Mouse (Mus musculus): ENCODE results near the gene Zfhx3. TPM values are rescaled to one million over a fixed set of nuclear protein-coding genes. Genes with fewer than 3 reads are reported as not detected.
"Not testable (repeated sequence)": the region's sequence is repeated elsewhere in the genome, so short reads cannot be mapped to it uniquely, and the experiment has no call there.

The Zfhx3 gene
- total RNA-seq (2015; ENCODE audit: low replicate concordance) (0.36 and 1.7 TPM in 2 replicates), total RNA-seq (2017; ENCODE audit: low replicate concordance) (0.23 and 0.26 TPM in 2 replicates)

DNA sequence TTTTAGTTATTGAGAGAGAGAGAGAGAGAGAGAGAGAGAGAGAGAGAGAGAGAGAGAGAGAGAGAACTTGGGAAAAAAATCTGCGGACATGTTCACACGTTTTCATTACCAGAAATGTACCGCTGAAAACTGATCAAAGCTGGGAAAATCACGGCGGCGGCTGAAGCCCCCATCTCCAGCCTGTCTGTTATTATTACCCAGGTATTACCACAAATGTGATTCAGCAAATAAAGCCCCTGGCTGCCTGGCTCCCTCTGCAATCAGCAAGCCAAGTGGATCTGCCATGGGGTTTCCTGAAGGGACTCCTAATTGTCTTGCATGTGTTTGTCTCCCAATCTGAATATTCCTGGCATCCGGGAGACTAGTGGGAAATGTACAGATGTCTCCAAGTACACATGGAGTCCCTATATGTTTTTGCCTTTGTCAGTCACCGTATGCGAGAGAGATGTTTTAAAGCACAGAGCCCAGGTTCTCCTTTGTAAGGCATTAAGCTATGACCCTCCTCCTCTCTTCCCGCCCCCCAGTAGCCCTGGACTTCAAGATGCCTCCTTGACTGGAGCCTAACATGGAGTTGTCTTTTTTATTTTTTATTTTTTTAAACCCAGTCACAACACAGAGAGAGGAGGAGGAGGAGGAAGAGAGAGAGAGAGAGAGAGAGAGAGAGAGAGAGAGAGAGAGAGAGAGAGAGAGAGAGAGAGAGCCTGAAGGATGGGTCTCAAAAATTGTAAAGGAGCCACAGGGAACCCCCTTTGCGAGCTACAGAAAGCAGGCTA is at the start of gene Zfhx3:
Zfhx3 (plus strand) TSS at position 723 of the 773 bp plus-strand sequence.
- ATAC-seq (replicated peaks; ENCODE audit: low FRiP score, poor library complexity, severe bottlenecking): no peak

DNA sequence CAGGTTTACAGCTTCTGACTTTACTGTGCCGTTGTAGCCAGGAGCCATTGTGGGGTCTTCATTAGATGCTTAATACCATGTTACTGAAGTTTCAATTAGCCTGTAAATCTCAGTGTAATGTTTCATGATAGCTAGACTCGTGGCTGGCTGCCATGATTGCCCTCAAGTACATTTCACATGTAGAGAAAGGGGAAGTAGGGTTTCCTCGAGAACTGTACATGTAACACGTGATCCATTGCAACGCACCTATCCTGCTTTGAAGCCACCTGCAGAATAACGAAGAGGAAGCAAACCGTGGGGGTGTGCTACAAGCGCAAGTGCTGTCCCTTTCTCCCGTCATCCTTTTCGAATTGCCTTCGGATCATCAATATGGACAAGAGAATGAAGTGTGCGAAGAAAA is 23.5 kb upstream of the Zfhx3 start:
- no peak for ATAC-seq (replicated peaks; ENCODE audit: low FRiP score, poor library complexity, severe bottlenecking)

DNA sequence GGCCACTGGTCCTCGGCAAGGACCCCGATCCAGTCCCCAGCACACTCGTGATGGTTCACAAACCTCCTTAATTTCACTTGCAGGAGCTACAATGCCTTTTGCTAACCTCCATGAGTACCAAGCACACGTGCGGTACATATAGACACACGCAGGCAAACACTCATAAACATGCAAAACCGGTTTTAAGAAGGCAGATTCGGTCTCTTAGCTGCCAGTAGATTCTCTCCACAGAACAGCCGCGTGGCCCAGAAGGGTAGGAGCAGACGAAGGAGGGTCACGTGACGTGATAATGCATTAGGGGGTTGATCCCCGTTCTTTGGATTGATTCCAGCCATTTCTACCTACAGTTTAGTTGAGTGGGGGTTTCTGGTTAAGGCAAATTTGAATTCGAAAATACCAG is 16.3 kb upstream of the Zfhx3 start:
- no peak for ATAC-seq (replicated peaks; ENCODE audit: low FRiP score, poor library complexity, severe bottlenecking)

DNA sequence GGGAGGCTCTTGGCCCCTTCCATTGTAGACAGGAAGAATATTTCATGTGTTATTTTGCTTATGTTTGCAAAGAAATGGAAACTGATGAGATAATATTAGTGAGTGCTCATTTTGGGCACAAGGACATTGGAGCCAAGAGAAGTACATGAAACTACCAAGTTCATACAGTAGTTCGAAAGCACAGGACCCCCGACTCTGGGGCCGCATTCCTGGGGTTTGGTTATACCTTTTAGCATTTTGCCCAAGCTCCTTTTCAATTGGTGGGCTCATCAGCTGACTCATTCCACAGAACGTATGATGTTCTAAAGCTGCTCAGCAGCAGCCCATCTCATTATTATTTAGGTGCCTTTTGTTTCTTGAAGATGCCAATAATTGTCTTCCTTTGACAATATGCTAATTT is 5.7 kb upstream of the Zfhx3 start:
- ATAC-seq (replicated peaks; ENCODE audit: low FRiP score, poor library complexity, severe bottlenecking): no peak

DNA sequence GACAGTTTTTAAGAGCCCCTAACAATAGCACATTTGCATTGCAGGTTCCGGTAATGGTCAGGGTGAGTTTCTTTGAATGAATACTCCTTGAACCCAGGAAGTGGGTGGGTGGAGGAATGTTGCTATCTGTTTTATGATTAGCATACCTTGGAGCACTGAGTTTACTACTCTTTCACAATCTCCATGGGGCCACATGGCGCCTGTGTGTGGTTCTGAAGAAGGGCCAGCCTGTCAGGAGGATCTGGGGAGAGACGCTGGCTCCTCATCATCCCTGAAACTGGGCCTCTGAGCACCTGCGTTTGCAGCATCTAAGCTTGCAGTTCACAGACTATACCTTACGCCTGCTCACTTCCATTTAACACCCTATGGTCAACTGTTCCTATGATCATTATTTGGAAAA is 4.2 kb upstream of the Zfhx3 start:
- ATAC-seq (replicated peaks; ENCODE audit: low FRiP score, poor library complexity, severe bottlenecking): not testable (repeated sequence)

DNA sequence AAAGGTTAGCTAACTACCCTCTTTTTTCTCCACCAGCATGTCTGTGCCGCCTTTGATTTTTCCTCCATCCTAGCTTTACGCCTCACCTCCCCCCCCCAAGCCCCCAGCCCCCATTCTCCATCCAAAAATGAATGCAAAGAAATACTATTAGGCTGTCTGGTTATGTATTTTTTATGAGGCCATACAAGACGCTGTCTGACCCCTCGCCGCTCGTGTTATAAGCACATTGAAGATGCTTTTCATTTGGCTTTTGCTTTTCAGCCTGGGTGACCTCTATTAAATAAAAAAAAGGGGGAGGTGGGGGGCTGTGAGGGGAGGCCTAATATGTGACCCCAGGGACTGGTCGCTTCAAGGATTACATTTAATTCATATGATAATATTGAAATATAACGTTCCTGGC is 2.3 kb upstream of the Zfhx3 start:
- ATAC-seq (replicated peaks; ENCODE audit: low FRiP score, poor library complexity, severe bottlenecking): no peak

DNA sequence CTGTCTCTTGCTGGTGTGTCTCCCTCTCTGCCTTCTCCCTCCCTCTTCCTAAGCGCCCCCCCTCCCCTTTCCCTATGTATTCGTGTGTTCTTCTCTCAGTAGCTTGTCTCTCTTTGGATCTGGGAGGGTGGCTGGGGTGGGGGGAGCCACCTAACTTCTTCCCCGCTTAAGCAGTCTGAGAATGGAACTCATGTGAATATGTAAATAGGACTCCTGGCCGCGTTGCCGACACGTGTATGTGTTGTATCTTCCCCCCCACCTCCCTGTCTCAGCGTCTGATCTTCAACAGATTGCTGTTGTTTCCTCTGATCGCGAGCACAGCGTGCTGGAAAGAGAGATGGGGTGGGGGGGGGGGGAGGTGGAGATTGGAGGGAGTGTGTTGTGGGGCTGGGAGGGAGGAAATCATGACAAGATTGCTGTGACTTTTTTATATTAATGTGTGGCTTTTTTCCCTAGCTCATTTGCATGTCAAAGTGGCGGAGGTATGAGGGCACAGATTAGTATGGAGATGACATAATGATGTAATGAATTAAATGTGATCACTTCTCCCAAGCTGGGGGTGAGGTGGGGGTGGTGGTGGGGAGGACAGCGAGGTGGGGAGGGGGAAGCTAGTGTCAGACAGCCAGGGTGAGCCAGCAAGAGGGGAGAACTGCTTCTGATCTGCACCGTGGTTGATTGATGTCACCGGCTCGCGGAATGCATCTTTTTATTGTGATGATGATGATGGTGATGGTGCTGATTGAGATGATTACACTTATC is 487 bp downstream of the Zfhx3 start:
- ATAC-seq (replicated peaks; ENCODE audit: low FRiP score, poor library complexity, severe bottlenecking): no peak

DNA sequence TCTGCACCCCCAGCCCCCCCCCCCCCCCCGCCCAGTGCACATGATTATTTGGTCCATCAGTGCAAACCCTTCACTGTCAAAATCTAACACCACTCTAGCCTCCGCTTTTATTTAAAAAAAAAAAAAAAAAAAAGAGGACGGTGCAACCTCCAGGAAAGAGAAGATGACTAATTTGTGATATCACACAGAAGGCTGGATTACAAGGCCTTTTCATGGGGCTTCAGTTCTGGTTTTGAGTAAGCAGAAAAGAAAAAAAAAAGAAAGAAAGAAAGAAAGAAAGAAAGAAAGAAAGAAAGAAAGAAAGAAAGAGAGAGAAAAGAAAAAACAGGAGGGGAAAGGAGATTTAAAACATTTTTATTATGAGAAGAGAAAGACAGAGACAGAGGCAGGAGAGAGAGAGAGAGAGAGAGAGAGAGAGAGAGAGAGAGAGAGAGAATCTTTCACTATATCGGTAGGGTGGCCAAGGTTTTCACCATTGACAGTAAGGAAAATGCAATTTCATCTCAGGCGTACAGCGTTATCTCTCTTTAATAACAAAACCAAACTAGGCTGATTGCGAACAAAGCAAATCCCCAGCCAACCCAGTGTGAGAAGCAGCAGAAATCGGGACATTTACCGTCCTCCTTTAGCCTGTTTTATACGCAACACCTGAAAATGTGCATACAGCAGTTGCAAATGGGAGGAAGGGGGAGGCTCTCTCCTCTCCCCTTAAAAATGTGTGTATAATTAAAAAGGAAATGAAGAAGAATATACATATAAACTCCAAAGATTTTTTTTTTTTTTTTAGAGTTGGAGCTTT is 1.3 kb downstream of the Zfhx3 start:
- ATAC-seq (replicated peaks; ENCODE audit: low FRiP score, poor library complexity, severe bottlenecking): no peak

DNA sequence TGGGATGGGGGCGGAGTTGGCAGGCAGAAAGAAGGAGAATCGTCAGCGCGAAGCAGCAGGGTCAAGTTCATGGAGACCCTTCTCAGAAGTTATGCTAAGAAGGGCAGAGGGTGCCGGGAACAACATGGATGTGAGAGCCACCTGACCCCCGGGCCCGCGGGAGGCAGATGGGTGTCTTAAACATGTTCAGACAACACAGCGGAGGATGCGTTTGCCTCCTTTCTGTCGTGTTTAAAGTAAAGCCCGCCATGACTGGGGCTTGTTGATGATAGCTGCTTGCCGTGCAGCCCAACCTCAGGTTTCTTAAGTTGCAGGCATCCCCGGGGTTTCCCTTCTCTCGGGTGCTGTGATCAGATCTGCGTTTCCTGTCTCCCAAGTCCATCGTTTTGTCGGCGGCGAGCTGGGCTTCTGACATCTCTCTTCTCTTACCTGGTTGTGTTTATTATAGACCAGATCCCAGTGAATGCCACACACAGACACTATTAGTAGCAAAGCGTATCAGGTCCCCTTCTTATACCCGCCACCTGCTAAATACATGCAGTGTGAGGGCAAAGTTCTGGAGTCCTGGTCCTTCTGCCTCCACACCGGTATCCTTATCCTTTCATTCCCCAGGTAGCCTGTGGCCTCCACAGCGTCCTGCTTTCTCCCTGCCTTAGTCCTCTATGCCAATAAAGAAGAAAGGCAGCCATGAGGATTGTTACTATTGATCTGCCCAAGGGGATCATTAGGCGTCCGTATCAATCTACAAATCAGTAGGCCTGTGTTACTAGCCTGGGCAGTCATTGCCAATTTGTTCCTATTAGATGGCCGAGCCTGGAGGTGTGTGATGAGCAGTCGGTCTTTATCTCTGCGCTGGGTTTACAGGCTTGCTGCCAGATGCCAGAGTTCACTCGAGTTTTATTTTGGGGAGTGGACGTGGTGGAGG is 2.5 kb downstream of the Zfhx3 start:
- ATAC-seq (replicated peaks; ENCODE audit: low FRiP score, poor library complexity, severe bottlenecking): no peak

DNA sequence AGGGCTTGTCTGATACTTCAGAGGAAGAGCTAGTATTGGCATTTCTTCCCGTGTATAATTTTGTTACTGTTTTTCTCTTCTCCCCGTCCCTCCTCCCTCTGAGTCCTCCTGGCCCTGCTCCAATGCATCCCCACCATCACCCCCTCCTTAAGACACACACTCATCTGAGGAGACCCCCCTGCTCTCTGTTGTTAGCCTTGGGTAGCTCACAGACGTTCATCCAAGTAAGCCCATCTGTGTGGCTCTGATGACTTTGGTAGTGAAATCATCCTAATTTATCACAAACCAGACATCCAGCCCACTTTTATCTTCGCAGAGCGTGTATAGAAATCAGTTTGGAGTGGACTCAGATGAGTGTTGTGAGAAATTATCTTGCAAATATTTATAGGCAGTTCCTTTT is 4.4 kb downstream of the Zfhx3 start:
- ATAC-seq (replicated peaks; ENCODE audit: low FRiP score, poor library complexity, severe bottlenecking): no peak

DNA sequence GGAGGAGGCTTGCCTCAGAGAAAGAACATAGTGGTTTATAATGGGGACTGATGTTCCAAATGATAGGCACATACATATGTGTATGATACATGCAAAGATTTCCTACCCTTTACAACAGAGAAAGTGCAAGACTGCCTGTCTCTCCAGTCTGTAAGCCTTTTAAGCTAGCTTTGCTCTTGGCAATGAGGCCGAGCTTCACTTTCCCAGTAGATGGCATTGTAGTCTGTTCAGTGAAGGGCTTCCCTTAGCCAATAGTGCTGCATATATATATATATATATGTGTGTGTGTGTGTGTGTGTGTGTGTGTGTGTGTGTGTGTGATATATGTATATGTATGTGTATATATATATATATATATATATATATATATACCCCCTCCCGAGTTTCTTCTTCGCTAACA is 13.4 kb downstream of the Zfhx3 start:
- no peak for ATAC-seq (replicated peaks; ENCODE audit: low FRiP score, poor library complexity, severe bottlenecking)

DNA sequence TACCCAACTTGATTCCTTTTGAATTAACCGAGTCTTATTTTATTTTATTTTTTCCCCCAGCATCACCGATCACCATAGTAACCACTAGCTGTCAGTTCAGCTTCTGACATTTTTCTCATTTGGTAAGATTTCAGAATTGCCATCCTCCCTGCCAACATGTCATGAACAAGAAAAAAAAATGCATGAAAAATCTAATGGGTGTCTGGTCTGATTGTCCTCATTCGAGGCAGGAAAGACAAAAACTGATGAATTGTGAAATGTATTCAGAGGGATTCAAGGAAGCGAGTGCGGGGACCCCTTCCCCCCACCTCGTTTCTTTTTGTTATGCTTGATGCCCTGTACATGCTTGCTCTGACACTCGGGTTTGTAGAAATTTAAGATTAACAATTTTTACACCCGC is 15.1 kb downstream of the Zfhx3 start:
- ATAC-seq (replicated peaks; ENCODE audit: low FRiP score, poor library complexity, severe bottlenecking): no peak

DNA sequence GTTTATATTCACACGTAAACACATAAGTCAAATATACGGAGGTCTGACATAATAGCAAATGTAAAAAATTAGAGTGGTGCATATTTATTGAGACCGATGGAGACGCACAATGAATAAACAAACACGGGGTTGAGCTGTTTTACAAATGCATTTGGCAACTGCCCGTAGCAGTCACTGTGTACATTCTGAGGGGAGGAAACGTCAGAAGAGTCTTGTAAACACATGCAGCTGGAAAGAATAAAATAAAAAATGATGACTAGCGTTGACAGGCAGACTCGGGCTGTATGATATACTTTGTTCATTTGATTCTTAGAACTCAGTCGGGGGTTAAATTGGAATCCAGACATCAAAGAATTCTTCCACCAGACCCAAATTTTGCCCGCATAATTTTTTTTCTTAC is 18.0 kb downstream of the Zfhx3 start:
- no peak for ATAC-seq (replicated peaks; ENCODE audit: low FRiP score, poor library complexity, severe bottlenecking)

DNA sequence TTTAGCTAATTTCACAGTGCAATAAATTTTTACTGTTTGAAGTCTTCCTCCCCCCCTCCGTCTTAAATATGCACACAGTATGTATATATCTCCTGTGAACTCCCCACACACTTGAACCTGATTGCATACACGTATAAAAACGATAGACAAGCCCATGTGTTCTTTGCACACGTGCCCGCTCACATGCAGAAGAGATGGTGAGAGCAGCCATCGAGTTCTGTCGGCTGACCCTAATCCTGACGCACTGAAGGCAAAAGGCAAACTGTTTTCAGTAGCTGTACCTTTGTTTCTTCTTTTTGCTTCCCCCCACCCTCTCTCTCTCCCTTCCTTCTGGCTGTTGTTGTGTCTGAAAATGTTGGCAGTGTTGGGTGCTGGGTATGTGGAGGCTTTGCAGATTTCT is 18.4 kb downstream of the Zfhx3 start:
- ATAC-seq (replicated peaks; ENCODE audit: low FRiP score, poor library complexity, severe bottlenecking): no peak

DNA sequence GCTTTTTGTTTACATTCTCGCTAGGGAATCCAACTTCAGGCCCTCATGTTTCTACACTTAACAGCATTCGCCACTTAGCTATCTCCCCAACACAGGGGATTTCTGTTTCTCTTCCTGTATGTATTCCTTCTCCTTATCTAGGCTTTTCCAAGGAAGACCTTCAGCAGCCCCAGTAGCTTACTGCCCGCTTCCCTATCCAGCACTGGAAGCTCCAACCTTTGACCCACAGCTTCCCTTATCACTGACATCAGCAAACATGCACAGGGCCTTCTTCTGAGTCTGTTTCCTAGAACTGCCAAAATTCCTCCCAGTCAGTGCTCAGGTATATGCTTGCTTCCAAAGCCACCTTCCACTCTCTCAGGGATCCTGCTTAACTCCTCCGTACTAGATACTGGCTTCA is 29.8 kb downstream of the Zfhx3 start:
- no peak for ATAC-seq (replicated peaks; ENCODE audit: low FRiP score, poor library complexity, severe bottlenecking)

DNA sequence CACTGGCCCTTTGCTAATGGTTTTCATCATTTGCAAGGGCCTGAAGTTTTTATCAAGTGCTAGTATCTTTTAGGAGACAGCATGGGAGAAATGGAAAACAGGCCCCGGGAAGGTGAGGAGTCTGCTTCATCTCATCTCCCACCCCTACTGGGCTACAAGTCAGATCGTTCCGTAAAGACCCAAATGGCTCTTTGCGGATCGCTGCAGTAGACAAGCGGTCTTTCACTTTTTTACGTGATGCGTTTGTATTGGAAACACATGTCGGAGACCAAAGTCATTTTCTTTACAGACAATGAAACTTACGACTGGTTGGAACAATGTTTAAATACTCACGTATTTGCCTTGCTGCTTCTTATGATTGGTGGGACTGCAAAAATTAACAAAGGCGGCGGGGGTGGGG is 32.0 kb downstream of the Zfhx3 start:
- ATAC-seq (replicated peaks; ENCODE audit: low FRiP score, poor library complexity, severe bottlenecking): no peak

DNA sequence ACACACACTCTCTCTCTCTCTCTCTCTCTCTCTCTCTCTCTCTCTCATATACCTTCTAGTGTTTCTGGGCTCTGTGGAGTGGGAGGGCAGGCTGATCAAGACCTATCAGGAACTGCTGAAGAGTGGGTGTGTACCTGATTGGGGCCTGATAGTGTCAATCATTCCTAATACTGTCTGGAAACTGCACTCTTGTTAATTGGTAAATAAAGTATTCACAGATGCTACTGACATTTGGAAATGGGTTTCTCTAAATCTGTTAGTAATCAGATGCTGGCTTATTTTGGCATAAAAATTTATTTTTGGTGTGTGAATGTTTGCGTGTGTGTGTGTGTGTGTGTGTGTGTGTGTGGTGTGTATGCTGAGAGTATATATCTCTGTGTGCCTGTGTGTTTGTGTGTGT is 35.8 kb downstream of the Zfhx3 start:
- no peak for ATAC-seq (replicated peaks; ENCODE audit: low FRiP score, poor library complexity, severe bottlenecking)

DNA sequence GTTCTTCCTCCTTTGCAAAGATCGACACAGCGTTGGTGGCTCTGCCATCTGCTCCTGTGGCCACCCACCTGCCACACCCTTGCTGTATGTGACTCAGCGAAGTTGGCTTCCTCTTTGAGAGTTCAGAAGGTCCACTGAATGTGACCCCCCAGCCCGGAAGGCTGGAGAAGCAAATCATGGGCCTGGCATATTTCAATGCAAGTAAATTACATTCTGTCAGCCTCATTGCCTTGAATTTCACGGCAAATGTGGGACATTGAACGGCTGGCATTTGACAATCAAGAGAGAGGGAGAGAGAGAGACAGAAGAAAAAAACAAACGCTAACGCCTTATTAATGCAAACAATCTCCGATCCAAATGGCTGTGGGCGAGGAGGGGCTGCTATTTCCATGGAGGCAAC is 38.2 kb downstream of the Zfhx3 start:
- no peak for ATAC-seq (replicated peaks; ENCODE audit: low FRiP score, poor library complexity, severe bottlenecking)

DNA sequence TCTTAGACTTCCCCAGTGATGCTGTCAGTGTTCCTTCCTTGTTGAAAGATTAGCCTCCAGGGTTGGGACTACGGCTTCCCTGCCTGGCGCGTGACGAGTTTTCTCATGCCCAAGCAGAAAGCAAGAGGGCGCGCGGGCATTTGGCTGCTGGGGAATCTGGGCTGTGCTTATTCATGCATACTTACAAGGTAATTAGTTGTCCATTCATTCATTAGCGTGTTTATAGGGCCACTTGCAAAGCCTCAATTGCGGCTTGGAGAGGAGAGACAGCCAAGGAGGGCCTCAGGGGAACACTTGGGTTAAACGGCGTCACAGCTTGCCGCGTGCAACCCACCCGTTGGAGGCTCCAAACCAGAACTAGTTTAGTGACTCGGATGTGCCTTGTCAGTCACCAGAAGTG is 44.2 kb downstream of the Zfhx3 start:
- no peak for ATAC-seq (replicated peaks; ENCODE audit: low FRiP score, poor library complexity, severe bottlenecking)

DNA sequence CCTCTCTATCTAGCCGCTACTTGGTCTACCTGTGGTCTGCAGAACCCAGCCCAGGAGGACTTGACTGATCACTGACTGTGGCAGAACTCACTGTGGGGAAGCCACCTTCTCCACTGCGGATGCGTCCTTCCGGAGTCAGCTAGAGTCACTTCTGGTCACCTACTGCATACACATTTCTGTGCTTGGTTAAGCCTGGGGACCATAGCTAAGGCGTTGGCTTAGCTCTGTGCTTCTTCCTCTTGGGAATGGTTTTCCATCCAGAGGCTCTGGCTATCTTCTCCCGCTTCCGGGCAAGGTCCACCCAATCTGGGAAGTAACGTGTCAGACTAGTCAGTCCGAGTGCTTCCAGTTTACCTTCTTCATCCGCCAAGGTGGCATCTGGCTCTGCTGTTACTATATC is 56.4 kb downstream of the Zfhx3 start:
- no peak for ATAC-seq (replicated peaks; ENCODE audit: low FRiP score, poor library complexity, severe bottlenecking)

Measured in erythroid progenitor cell, adult 5-6 weeks (primary cell).